Mouse (Mus musculus): ENCODE results near the gene 1700122O11Rik.

The 1700122O11Rik gene

DNA sequence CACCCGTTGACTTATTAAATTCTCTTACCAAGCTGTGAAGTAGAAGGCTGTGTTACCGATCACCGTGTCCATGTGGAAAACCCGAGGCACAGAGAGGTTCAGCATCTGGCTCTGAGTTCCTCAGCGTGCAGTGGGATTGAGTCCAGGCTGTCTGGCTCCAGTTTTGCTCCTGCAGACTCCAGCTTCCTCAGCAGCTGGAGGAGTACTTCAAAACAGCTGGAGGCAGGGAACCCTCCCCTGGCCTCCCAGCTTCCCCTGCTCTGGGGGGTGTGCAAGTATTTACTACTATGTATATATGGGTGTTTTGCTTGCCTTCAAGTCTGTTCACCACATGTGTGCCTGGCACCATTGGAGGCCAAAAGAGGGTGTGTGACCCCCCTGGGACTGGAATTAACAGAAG lies 9.8 kb downstream of the 1700122O11Rik start:
- DNase-seq (ENCODE audit: low spot score) = no peak

DNA sequence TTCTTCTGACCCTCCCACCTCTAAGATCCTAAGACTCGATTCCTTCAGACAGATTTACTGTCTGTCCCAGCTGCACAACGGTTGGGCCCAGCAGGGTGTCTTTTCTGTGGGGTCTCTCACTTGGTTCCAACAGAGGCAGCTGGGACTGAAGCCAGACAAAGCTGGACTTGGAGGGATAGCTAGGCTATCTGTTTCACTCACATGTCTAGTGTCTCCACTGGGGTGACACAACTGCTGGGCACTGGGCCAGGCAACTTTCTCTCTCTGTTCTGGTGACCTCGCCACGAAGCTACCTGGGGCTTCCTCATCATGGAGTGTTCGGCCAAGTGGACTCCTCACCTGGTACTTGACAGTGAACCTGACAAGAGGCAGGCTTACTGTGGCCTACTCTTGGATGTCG lies 10.4 kb downstream of the 1700122O11Rik start:
- DNase-seq (ENCODE audit: low spot score) = no peak

DNA sequence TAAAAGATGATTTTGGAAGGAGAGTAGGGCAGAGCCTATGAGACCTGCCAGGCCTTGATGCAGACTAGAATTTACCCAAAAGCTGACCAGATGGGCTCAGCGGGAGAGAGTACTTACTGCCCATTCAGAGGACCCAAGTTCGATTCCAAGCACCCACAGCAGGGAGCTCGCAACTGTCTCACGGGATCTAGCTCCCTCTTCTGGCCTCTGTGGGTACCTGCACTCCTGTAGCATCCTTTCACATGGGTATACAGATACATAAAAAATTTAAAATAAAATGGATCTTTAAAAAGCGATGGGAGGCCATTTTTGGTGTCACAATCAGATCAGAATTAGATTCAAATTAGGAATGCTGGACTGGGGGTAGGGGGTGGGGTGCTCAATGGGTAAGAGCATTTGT lies 11.1 kb downstream of the 1700122O11Rik start:
- no peak for DNase-seq (ENCODE audit: low spot score)

DNA sequence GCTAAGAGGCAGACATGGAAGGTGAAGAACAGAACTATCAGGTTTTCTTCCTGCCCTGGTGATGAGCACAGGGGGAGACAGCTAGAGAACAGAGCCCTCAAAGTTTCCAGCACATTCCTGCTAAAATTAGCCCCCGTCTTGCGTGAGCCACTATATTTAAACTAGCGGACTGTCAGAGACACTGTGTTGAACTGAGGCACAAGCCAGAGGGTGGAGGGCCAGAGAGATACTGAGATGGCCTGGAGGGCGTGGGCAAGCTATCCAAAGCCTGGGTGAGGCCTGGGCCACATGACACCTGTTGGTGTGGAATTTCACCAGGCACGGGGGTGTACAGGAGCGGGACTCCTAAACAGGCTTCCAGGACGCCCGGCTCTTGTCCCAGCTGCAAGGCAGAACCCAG lies 14.0 kb downstream of the 1700122O11Rik start:
- DNase-seq (ENCODE audit: low spot score) = no peak

DNA sequence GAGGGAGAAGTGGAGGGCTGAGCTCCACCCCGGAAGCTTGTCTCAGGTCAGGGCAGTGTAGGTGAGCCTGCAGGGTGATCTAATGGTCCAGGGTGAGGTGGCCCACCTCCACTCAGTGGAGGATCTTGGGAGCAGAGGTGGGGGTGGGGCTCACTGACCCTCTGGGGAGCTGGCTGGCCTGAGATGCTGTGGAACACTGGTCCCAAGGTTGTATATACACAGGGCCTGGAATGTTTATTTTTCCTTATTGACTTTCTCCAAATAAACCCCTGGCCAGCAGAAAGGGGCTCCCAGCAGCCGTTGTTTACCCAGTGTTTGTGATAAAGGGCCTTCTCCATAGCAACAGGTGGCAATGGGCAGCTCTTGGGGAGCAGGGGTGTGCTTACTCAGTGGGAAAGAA lies 18.5 kb downstream of the 1700122O11Rik start:
- DNase-seq (ENCODE audit: low spot score) = no peak

DNA sequence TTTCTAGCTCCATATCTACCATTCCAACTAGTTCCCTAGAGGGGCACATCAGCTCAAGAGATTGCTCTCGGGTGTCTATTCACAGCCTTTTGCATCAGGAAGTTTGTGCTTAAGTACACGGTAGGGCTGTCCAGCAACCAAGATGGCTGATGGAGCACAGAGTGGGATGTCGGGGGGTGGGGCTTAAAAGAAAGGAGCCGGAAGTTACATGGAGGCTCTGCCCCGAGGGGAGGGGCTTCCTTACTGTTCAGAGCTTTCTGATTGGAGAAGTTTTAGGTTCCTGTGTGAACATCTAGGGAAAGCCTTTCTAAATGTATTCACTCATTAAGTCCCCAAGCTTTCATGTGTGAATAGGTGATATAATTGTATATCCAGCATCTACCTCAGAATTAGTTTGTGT lies 21.5 kb downstream of the 1700122O11Rik start:
- DNase-seq (ENCODE audit: low spot score) = no peak

DNA sequence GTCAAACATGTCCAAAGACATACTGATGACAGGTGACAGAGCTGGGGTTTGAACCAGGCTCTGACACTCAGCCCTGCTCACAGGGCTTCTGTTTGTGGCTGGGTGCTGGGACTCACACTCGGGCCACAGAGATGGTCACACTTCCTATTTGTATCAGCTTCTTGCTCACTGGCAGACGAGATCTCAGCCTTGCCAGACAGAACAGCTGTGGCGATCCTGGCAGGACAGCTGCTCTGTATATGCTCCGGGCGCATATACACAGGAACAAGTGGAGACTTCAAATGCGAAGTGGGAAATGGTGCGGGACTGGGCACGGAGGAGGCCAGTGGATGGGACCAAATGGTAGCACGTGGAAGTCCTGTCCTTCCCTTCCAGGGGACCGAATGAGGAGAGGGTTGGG lies 25.5 kb downstream of the 1700122O11Rik start:
- no peak for DNase-seq (ENCODE audit: low spot score)

DNA sequence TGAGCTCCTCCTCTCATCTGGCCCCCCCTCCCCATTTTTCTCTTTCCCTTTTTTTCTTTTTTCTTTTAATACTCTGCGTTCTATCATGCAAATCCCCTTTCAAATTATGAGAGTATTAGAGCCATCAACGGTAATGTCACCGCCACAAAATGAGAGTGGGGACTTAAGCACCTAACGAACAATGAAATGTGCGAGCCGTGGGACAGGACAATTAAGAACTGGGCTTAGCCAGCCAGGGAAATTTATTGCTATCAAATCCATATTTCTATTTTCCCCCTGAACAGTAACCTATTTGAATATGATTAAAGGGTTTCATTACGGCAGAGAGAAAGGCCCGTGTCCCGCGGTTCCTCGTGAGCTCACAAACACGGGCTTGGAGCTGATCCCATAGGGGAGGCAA lies 27.0 kb downstream of the 1700122O11Rik start:
- no peak for DNase-seq (ENCODE audit: low spot score)

DNA sequence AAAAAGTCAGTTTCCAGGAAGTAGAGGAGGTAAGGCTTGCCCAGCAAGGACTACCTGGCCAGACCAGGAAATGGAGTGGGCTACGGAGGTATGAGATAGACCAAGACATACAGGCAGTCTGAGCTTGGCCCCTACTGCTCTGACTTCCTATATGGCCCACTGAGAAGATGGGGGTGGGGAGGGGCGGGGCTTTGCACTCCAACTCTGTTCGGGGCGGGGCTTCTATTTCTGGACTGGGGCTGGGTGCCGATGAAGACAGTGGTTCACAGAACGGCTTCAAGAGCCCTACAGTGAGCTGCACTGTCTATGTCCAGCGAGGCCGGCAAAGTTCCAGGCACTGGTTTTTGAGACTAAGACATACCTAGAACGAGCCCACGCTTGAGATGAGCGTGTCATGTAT lies 27.8 kb downstream of the 1700122O11Rik start:
- DNase-seq (ENCODE audit: low spot score) = no peak

DNA sequence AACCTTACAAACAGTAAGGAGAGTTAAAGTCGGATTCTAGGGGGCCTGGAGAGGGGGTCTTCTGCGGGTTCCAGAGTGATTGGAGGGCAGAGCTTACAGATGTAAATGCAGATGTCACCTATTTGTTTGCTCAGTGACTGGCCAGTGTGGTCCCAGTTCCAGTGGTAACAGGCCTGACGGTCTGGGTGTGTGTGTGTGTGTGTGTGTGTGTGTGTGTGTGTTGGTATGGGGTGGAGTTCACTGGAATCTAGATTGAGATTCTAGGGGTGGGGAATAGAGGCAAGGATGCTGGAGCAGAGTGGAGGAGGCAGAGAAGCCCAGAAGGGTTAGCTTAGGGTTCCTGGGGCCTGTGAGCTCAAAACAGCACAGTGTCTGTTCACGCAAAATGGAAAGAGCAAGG lies 32.3 kb downstream of the 1700122O11Rik start:
- no peak for DNase-seq (ENCODE audit: low spot score)

DNA sequence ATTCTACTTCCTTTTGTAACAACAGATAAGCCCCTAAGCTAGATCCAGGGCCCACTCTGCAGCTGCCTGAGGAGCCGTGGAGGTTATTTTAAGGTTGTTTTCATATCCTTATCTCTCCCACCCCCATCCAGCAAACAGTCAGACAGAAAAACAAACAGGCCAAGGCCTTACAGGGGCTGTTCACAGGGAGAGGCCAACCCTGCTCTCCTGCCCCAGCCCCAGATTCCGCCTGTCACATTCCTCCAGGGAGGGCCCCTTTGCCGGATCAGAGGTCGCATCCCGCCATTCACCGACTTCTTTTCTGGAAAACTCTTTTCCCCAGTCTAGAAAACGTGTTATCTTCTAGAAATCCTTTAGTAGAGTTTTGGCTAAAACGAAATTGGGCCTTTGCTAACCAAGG lies 33.0 kb downstream of the 1700122O11Rik start:
- DNase-seq (ENCODE audit: low spot score) = no peak

DNA sequence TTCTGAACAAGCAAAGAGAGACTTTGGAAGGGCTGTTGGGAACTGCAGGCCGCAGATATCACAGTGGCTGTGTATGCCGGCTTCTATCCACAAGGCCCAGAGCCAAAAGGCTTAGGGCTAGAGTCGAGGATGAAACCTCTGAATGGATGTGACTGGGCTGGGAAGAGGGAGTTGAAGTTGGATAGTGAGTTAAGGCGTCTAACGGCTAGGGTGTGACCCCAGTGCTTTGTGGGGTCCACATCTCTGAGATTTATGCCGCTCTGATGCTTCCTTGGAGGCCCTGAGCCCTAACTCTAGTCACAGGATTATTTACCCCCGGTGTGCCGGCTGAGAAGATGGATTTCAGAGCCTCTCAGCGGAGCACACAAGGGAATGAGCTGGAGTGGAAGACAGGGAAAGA lies 33.5 kb downstream of the 1700122O11Rik start:
- DNase-seq (ENCODE audit: low spot score) = no peak

DNA sequence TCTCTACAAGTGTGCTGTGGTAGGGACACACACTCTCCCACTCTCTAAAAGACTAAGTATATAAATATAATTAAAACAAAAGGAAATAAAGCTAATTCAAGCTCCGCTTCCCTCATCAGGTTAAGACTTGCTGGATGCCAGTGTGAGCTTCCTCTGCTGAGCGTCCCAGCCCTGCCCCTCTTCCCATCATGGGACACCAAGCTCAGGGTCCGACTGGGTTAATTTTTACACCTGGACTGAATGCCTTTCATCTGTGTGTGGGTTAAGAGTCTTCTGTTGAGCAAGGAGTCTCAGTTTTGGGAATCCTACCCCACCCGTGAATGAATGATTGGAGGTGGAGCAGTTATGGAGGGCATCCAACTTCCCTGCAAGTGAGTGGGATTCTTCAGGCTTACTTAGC lies 35.6 kb downstream of the 1700122O11Rik start:
- no peak for DNase-seq (ENCODE audit: low spot score)

DNA sequence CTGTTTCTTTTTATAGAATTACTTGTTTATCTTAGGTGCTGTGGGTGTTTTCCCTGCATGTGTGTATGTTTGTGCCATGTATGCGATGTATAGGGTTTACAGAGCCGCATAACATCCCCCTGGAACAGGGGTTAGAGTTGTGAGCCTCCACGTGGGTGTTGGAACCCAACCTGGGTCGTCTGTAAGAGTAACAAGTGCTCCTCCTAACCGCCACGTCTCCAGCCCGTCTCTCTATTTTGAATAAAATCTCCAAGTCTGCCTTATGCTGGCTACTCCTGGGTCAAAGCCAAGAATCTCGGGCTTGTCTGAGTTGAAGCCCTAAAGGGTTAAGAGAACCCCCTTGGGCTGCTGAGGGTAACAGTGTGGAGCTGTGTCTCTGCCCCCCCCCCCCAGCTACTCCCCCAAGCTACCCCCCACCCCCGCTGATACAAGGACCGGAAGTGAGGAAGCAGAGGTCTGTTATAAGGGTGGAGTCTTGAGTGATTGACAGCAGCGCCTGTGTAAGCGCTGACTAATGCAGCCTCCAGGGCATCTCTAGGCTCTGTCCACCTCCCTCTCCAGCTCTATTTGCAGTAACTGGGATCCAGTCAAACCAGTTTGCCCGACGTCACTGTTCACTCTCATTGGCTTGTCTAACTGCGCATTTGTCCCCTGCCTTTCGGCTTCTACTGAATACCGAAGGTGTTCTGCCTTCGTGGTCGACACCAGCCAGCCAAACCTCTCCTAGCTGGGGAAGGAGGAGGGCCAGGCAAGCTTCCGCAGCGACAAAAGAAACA lies 36.3 kb downstream of the 1700122O11Rik start:
- peak; percentile 17 for DNase-seq (ENCODE audit: low spot score)

DNA sequence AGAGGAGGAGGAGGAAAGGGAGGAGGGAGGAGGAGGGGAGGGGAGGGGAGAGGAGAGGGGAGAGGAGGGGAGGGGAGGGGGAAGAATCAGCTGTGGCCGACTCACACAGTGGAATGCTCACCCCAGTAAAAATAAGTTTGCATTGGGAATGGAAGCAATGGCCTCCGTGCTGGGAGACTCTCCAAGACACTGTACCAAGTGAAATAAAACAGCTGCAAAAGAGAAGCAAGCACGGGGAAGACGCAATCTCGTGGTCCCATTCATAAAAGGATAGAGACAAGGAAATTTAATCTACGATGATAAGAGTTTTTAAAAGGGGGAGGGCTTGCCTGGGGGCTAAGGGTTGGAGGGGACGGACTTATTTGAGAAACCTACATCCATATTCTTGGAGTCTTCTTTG lies 36.9 kb downstream of the 1700122O11Rik start:
- no peak for DNase-seq (ENCODE audit: low spot score)

DNA sequence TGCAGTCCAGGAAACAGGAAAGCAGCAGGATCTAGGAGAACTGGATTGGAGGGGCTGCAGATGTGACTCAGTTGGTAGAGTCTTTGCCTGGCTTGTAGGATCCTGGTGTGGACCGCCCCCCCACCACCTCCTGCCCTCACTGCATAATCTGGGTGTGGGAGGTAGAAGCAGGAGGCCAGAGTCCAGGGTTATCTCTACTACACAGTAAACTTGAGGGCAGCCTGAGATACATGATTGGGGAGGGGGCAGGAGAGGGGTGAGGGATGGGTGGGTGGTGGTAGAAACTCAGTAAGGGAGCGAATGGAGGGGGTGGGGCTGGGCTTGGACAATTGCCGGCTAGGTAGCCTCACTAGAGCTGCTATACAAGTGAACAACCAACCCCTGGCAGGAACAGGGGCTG lies 38.3 kb downstream of the 1700122O11Rik start:
- no peak for DNase-seq (ENCODE audit: low spot score)

DNA sequence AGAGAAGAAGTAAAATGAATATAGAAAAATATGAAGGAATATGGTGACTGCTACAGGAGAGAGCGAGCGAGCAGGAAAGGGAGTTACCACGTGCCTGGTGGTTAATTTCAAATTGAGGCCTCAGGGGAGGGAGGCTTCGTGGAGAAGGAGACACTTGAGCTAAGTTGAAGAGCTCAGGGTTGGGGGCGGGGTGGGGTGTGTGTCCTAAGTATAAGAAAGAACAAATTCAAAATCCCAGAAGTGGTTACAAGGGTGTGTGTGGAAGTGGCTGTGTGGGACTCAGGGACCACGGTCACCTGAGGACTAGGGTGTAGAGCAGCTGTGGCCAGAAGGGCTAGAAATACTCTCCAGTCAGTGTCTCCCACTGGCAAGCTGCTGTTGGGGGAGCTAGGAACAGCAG lies 38.7 kb downstream of the 1700122O11Rik start:
- no peak for DNase-seq (ENCODE audit: low spot score)

DNA sequence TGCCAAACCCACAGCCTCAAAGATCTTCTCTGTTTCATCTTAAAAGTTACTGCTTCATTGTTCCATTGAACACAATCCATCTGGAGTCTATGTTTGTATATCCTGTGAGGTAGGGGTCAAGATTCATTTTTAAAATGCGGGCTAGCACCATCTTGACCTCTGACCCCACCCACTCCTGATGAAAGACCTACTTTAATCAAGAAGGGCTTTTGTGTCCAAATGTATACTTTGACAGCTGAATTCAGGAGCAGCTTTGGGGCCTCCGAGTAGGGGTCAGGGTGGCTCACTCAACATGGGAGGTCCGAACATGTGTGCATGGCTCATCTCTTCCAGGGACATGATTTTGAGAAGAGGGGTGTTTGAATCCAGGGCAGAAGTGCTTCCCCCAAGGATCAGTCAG lies 40.3 kb downstream of the 1700122O11Rik start:
- DNase-seq (ENCODE audit: low spot score) = no peak

DNA sequence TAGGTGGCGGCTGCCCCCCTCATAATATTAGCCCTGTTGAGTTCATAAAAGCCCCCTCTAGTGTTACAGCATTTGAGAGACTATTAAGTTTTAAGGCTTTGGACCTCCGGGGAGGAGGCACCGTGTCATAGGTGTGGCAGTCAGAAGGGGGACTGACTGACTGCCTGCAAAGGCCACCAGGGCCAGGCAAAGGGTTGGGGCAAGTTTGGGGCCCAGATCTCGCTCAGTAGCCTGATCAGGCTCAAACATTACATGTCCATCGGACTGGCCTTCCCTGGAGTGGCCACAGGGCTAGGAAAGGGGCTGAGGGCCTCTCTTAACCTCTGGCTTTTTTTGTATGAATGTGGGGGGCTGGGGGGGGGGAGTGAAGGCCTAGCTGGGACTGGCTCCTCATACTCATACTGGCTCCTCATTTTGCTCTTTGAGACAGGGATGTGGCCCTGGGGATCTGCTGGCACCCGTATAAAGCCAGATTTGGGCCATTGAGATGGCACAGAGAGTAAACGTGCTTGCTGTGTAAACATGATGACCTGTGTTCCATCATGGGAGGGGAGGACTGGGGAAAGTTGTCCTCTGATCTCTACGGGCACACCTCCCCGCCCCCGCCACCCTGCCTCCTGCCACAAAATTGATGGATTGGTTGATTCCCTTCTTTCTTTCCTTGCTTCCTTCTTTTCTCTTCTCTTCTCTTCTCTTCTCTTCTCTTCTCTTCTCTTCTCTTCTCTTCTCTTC lies 47.5 kb downstream of the 1700122O11Rik start:
- no peak for DNase-seq (ENCODE audit: low spot score)

DNA sequence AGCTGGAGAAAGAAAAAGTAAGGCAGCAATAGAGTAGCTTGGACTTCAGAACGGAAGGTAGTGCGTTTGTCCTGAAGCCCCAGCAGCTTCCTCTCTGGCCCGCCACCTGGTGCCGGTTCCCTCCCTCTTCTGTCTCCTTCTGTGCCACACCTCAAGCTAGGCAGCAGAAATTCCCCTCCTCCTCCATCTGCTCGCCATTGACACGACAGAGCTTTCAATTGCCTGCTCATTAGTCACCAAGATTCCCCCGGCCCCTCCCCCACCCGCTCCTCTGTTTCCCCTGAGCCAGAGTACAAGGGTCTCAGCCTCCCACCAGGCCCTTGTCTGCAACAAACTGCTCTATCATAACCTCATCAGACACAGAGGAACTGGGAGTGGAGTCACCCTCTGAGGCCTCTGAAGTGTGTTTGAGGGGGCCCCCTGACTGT lies 48.1 kb downstream of the 1700122O11Rik start:
- no peak for DNase-seq (ENCODE audit: low spot score)

DNA sequence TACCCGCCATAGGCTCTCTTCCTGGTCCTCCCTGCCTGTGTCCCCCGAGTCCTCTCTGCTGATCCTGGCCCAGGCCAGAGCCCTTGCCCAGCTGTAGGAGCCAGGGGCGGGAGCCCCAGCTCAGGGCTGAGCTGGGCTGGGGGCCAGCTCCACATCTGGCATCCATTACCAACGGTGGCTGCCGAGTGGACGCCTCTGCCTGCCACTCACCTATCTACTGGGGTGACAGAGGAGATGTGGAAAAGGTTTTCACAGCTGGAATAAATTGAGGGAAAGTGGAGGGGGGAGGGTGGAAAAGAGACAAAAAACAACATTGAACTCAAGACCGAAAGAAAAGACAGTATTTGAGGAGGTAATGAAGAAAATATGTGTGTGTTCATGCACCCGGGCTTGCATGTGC lies 49.3 kb downstream of the 1700122O11Rik start:
- no peak for DNase-seq (ENCODE audit: low spot score)

DNA sequence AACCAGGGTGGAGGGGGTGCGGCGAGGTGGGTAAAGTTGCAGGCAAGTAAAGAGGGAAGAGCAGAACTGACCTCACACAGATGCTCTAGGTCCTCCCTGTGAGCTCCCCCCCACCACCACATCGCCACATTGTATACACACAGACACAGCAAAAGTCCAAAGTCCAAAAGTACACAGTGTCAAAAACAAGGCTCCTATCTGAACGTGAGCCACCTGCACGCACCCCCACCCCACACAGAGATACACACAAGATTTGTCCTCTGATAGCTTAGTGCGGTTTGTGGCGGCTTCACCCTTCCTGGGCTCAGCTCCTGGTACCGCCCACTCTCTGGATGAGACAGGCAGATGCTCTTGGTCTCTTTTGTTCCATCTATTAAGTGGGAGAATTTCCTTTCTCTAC lies 50.0 kb downstream of the 1700122O11Rik start:
- no peak for DNase-seq (ENCODE audit: low spot score)

Measured in left cerebral cortex, adult 11 months (tissue).